Mouse (Mus musculus) midbrain, postnatal 0 days (tissue): ENCODE data around the gene Mcrip1. TPM values are rescaled to one million over a fixed set of nuclear protein-coding genes. Genes with fewer than 3 reads are reported as not detected.

Source experiments
- ATAC-seq: fragments of 200-750 bp; cut with Nextera tagmentation; 2 replicates; pipeline ENCODE4 v1.8.0; 2017; ENCODE audit warnings: moderate number of reproducible peaks, mild to moderate bottlenecking, moderate TSS enrichment, moderate library complexity; ENCODE audit not compliant: low FRiP score
- DNase-seq: peaks from one replicate; pipeline ENCODE4 v3.0.0-alpha.2; 2015; ENCODE audit warnings: low spot score
- H3K27ac ChIP-seq: fragments of 300-500 bp; sonication (generic); 2 replicates; pipeline ENCODE4 v1.5.1; 2014; ENCODE audit warnings: low read depth, mild to moderate bottlenecking, low read length, mixed read lengths
- H3K27me3 ChIP-seq: fragments of 300-500 bp; sonication (generic); 2 replicates; pipeline ENCODE4 v1.6.1; 2014; ENCODE audit warnings: low read length, control low read depth, mixed read lengths; ENCODE audit not compliant: insufficient read depth
- H3K36me3 ChIP-seq: fragments of 300-500 bp; sonication (generic); 2 replicates; pipeline ENCODE4 v1.6.1; 2014; ENCODE audit warnings: low read length, control low read depth, mixed read lengths; ENCODE audit not compliant: insufficient read depth
- H3K4me1 ChIP-seq: fragments of 300-500 bp; sonication (generic); 2 replicates; pipeline ENCODE4 v1.6.1; 2014; ENCODE audit warnings: mild to moderate bottlenecking, control low read depth, antibody characterized with exemption, low read length, mixed read lengths; ENCODE audit not compliant: insufficient read depth
- H3K4me2 ChIP-seq: fragments of 300-500 bp; sonication (generic); 2 replicates; pipeline ENCODE4 v1.6.1; 2014; ENCODE audit warnings: low read depth, mild to moderate bottlenecking, low read length, mixed read lengths; ENCODE audit not compliant: poor library complexity, severe bottlenecking
- H3K4me3 ChIP-seq: fragments of 300-500 bp; sonication (generic); 2 replicates; pipeline ENCODE4 v1.5.1; 2014; ENCODE audit warnings: low read depth, mild to moderate bottlenecking, low read length, moderate library complexity
- H3K9ac ChIP-seq: fragments of 300-500 bp; sonication (generic); replicated peaks from 2 replicates; pipeline ENCODE4 v1.6.1; 2014; ENCODE audit warnings: mild to moderate bottlenecking, low read length, moderate library complexity, mixed read lengths; ENCODE audit not compliant: poor library complexity, severe bottlenecking
- H3K9me3 ChIP-seq: fragments of 300-500 bp; sonication (generic); 2 replicates; pipeline ENCODE4 v1.6.1; 2016; ENCODE audit warnings: low read length, control low read depth
- CTCF ChIP-seq: IDR thresholded peaks from 2 replicates; pipeline ENCODE4 v1.5.1; 2016; ENCODE audit warnings: antibody characterized with exemption, mild to moderate bottlenecking
- WGBS: fragments of 180-500 bp; shearing (Covaris S2); extraction: QIAGEN DNeasy Blood & Tissue Kit; methylation state at CpG from one replicate; pipeline ENCODE4 v1.1.7; 2014; 5-methylcytosine and 5-hydroxymethylcytosine counted together
- polyA plus RNA-seq: library from polyadenylated mRNA; unstranded; fragments of >200 nt; fragmentation: Nextera tagmentation; extraction: Ambion mirVana; gene quantifications from 2 replicates; pipeline ENCODE4 v1.2.1, GENCODE M21; 2015
- total RNA-seq: library from RNA; depleted of rRNA; stranded (reverse); fragments of >200 nt; gene quantifications from 2 replicates; pipeline ENCODE4 v1.2.3, GENCODE M21; 2014

The Mcrip1 gene
- total and polyA plus RNA-seq, 2 experiments from 2014 or later: 138 to 243 TPM

DNA sequence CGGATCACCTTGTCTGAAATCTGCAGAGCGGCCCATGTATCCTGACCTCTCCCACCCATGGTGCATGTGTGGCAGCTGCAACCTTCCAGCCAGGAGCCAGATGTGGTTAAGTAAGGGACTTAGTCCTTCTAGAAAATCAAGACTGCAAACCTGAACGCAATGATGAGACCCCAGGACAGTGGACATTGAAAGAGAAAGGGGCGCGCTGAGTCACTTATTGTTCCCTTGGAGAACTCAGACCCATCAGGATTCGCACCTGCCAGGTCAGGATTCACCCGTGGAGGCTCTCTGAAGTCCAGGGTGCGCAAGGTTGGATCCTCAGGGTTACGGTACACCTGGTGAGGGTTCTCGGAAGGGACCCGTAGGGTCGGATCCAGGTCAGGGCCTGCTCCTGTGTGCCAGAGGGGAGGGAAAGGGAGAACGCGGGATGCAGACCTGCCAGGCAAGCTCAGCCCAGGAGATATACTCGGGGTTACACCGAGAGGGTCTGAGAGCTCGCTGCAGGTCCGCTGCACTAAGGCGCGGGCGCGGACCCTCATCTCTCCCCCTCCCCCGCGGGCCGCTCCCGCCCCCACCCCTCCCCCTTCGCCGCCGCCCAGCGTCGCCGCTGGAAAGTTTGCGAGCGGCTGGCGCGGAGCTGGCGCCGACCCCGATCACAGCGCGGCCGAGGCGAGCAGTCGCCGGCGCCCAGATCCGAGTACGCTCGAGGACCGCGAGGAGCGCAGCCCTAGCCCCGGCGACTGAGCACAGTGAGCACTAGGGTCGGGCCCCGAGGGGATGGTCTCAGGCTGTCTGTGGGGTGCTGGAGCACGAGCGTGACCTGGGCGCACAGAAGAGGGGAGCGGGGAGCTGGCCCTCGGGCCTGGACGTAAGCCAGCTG lies 19.2 kb downstream of the Mcrip1 start, which contains the start of gene Gcgr:
TSS of gene Gcgr (plus strand) at position 615 of the 880 bp plus-strand sequence.
- H3K4me1 ChIP-seq: no peaks in the 10 kb centered on the region
- DNase-seq (no peak), ATAC-seq (no peak)
- peak within 1 kb of the TSS; percentile 30 for H3K4me3 ChIP-seq
- peak within 1 kb of the TSS; percentile 52 for H3K4me2 ChIP-seq
- no peaks in the 10 kb centered on the region for H3K9me3 ChIP-seq
- WGBS: 9% methylated on average over 45 of the region's 62 CpGs
- H3K27ac ChIP-seq: no peak within 1 kb of the TSS
- peaks cover 34% of the 10 kb centered on the region for H3K27me3 ChIP-seq
- no peak for TF ChIP-seq CTCF
- H3K9ac ChIP-seq: no peak within 1 kb of the TSS
- H3K36me3 ChIP-seq: no peaks in the 10 kb centered on the region

DNA sequence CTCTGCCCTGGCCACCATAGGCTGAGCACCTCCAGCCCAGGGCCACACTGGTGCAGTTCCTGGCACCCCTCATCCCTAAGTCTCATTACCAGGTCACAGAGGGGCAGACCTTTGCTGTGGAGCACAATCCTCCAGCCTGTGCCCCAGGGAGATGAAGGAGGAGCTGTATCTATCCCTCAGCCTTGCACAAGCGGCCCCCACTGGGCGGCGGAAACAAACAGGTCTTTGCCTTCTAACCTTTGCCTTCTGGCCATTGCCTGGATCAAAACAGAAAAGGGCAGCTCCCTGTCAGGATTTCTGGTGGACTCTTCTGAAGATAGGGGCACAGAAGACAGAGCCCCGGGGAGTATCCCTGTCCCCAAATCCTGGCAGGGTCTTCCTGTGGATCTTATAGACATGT lies 20.6 kb downstream of the Mcrip1 start:
- no peak for ATAC-seq
- Histone ChIP-seq H3K4me2 (no peak overlapping the region), H3K9ac (no peak overlapping the region), H3K4me3 (no peak overlapping the region), H3K27me3 (peaks cover 34% of the 10 kb centered on the region), H3K9me3 (no peaks in the 10 kb centered on the region), H3K27ac (no peak overlapping the region), H3K4me1 (no peaks in the 10 kb centered on the region), H3K36me3 (no peaks in the 10 kb centered on the region)
- DNase-seq: no peak
- no peak for TF ChIP-seq CTCF
- WGBS: 57% methylated on average over 4 of the region's 4 CpGs

DNA sequence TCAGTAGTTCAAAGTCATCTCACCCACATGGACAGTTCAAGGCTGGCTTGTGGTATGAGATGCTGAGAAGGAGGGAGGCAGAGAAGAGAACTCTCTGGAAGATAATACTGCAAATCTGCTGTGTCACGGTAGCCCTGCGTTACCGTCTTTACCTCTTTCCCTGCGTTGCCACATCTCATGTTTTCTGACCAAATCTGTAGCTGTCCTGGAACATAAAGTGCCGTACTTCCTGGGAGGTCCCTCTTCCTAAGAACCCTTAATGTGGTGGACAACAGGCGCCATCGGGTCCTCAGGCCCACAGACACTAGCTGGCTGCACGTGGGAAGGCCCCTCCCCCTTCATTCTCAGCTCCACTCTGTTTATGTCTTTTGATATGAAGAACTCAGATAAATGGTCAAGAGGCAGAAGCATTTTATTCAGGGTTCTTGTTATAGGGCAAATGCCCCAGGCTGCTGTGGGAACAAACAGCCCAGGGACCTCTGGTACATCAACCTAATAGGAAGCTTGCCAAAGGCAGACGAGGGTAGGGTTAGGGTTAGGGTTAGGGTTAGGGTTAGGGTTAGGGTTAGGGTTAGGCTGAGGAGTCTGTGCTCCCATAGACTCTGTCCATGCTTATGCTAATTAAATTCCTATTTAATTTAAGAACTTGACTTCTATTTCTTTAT lies 21.7 kb downstream of the Mcrip1 start:
- H3K27me3 ChIP-seq: peaks cover 34% of the 10 kb centered on the region
- WGBS: 79% methylated on average over 9 of the region's 9 CpGs
- DNase-seq: no peak

DNA sequence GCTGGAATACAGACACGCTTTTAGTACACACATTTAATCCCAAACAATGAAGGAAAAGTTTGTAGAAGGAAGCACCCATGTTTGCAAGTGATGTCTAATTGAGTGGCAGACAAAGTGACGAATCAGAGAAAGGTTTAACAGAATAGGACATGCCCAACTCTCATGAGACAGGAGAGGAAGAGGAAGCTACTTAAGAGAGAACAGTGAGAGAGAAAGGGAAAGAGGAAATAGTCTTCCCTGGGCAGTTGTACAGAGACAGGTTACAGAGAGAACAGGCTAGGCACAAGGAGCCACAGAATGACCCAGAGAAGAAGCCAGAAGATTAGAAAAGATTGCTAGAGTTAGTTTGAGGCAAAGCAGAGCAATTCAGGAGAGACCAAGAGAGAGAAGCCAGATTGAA lies 23.6 kb downstream of the Mcrip1 start:
- 79% methylated on average over 2 of the region's 2 CpGs for whole genome bisulfite sequencing
- DNase-seq (no peak), ATAC-seq (no peak)
- no peak overlapping the region for H3K27ac ChIP-seq
- H3K36me3 ChIP-seq: no peaks in the 10 kb centered on the region
- no peak overlapping the region for H3K4me2 ChIP-seq
- TF ChIP-seq CTCF: no peak
- no peak overlapping the region for H3K9ac ChIP-seq
- H3K9me3 ChIP-seq: no peaks in the 10 kb centered on the region
- no peaks in the 10 kb centered on the region for H3K4me1 ChIP-seq
- peaks cover 22% of the 10 kb centered on the region for H3K27me3 ChIP-seq
- no peak overlapping the region for H3K4me3 ChIP-seq

More for the DNA sequence above, 21.7 kb downstream of the Mcrip1 start:
- Histone ChIP-seq H3K9me3 (no peaks in the 10 kb centered on the region), H3K4me1 (no peaks in the 10 kb centered on the region), H3K9ac (no peak overlapping the region), H3K4me3 (no peak overlapping the region), H3K27ac (no peak overlapping the region), H3K36me3 (no peaks in the 10 kb centered on the region), H3K4me2 (no peak overlapping the region)
- no peak for TF ChIP-seq CTCF
- ATAC-seq: no peak

DNA sequence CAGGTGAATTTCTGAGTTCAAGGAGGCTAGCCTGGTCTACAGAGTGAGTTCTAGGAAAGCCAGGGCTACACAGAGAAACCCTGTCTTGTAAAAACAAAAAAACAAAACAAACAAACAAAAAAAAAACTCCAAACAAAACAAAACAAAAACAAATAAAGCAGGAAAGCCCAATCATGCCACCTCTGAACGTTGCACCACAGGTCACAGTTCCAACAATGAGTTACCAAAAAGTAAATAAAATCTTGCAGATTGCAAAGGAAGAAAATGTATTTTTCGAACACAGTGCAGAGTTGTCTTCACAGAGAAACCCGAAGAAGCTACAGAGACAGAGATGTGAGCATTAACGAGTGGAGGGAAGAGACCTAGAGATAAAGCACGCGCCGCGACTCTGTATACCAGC lies 26.9 kb downstream of the Mcrip1 start:
- TF ChIP-seq CTCF: no peak
- Histone ChIP-seq H3K4me1 (no peaks in the 10 kb centered on the region), H3K9ac (no peak overlapping the region), H3K27ac (no peak overlapping the region), H3K9me3 (no peaks in the 10 kb centered on the region), H3K36me3 (no peaks in the 10 kb centered on the region), H3K4me3 (no peak overlapping the region), H3K27me3 (no peaks in the 10 kb centered on the region), H3K4me2 (no peak overlapping the region)
- no peak for ATAC-seq
- 89% methylated on average over 8 of the region's 8 CpGs for WGBS
- no peak for DNase-seq
